Mouse (Mus musculus): ENCODE data around the gene Gsn.

DNA sequence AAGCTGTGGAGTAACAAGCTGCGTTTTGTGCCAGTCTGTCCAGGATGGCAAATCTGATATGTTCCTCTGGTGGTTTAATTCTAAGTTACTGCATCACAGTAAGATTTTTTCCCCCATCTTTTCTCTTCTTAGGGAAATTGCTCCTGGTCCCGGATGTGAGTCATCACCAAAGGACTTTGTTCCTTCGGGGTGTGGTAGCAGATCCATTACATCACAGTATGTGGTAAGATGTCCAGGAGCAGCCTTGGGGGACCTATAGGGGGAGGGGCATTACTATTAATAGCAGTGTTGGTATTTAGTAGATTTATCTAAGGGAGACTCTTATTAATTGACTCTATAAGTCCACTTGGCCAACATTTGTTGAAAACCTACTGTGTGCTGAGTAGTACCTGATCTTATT, 86.4 kb downstream of the Gsn start:
- no peak for TF ChIP-seq CTCF (IDR thresholded peaks at IDR 0.05; ENCODE audit: extremely low read depth, insufficient read depth, insufficient read length, insufficient replicate concordance)
- TF ChIP-seq POLR2A (IDR thresholded peaks at IDR 0.05; ENCODE audit: low read depth, low read length) = no peak
